Mouse (Mus musculus) heart, embryonic 16.5 days (tissue): Measurements from ENCODE around the gene Telo2. TPM values are rescaled to one million over a fixed set of nuclear protein-coding genes. Genes with fewer than 3 reads are reported as not detected.

ENCODE experiments used
- ATAC-seq: fragments of 200-750 bp; cut with Nextera tagmentation; replicated peaks from 2 replicates; pipeline ENCODE4 v1.8.0; 2017; ENCODE audit warnings: moderate number of reproducible peaks; ENCODE audit not compliant: insufficient read depth, low FRiP score; ENCODE audit errors: extremely low read depth
- H3K27ac ChIP-seq: fragments of 300-500 bp; sonication (generic); 2 replicates; pipeline ENCODE4 v1.5.1; 2014; ENCODE audit warnings: mild to moderate bottlenecking, low read length, control low read depth, moderate library complexity
- H3K27me3 ChIP-seq: fragments of 300-500 bp; sonication (generic); 2 replicates; pipeline ENCODE4 v1.6.1; 2014; ENCODE audit warnings: low read length, mixed read lengths; ENCODE audit not compliant: control insufficient read depth, insufficient read depth
- H3K36me3 ChIP-seq: fragments of 300-500 bp; sonication (generic); 2 replicates; pipeline ENCODE4 v1.6.1; 2014; ENCODE audit not compliant: control insufficient read depth, insufficient read depth
- H3K4me1 ChIP-seq: fragments of 300-500 bp; sonication (generic); 2 replicates; pipeline ENCODE4 v1.6.1; 2014; ENCODE audit warnings: low read length, mixed read lengths; ENCODE audit not compliant: control insufficient read depth, insufficient read depth
- H3K4me2 ChIP-seq: fragments of 300-500 bp; sonication (generic); 2 replicates; pipeline ENCODE4 v1.6.1; 2014; ENCODE audit warnings: low read depth, mild to moderate bottlenecking, control low read depth, low read length
- H3K4me3 ChIP-seq: fragments of 300-500 bp; sonication (generic); 2 replicates; pipeline ENCODE4 v1.5.1; 2014; ENCODE audit warnings: mild to moderate bottlenecking, control low read depth, low read length
- H3K9ac ChIP-seq: fragments of 300-500 bp; sonication (generic); 2 replicates; pipeline ENCODE4 v1.6.1; 2014; ENCODE audit warnings: low read length, control low read depth
- H3K9me3 ChIP-seq: fragments of 300-500 bp; sonication (generic); replicated peaks from 2 replicates; pipeline ENCODE4 v1.6.1; 2016; ENCODE audit warnings: low read length; ENCODE audit not compliant: control insufficient read depth
- WGBS: fragments of 180-500 bp; shearing (Covaris S2); extraction: QIAGEN DNeasy Blood & Tissue Kit; methylation state at CpG from one replicate; pipeline ENCODE4 v1.1.7; 2014; 5-methylcytosine and 5-hydroxymethylcytosine counted together
- polyA plus RNA-seq: library from polyadenylated mRNA; unstranded; fragments of >200 nt; fragmentation: Nextera tagmentation; extraction: Ambion mirVana; gene quantifications from 2 replicates; pipeline ENCODE4 v1.2.1, GENCODE M21; 2015

Gene Telo2
- polyA plus RNA-seq = 31.3 and 31.7 TPM in 2 replicates

DNA sequence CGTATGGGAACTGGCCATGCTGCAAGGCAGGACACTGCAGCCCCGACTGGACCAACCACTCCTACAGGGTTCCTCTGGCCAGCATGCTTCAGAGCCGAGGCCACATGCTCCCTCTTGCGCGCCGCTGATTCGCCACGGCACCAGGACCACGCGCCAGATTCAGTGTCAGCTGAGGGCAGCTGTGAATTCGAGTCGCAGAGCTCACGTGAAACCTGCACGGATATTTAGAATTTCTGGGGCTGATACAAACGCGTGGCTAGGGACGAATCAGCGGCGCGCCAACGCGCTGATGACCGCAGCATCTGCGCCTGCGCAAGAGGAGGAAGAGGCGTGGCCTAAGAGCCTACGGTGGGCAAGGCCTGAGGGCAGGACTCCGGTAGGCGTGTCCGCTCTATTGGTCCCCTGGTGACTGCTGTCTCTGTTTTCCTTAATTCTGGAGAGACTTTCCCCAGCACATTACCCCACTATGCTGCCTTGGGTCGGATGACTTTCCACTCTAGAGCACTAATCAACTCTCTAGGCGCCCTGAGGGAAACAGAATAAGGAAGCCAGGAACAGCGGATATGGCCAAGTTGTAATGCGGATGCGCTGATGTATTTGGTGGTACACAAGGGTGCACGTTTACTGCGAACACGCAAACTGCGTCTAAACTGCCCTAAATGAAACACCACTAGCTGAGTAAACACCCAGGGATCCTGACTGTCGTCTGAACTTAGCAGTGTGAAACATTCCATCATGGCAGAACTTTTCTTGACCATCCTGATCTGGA lies at the start of gene Telo2:
Gene Telo2 (minus strand): TSS at position 304 of the 769 bp plus-strand sequence.
- H3K9ac ChIP-seq = peak within 1 kb of the TSS; percentile 80
- H3K27me3 ChIP-seq = no peaks in the 10 kb centered on the region
- peak within 1 kb of the TSS; percentile 97 for H3K4me2 ChIP-seq
- H3K4me3 ChIP-seq = peak within 1 kb of the TSS; percentile 71
- H3K4me1 ChIP-seq = peaks cover 23% of the 10 kb centered on the region
- H3K9me3 ChIP-seq = no peaks in the 10 kb centered on the region
- H3K36me3 ChIP-seq = no peaks in the 10 kb centered on the region
- H3K27ac ChIP-seq = peak within 1 kb of the TSS; percentile 89
- WGBS = 5% methylated on average over 40 of the region's 40 CpGs
- ATAC-seq = peak; percentile 93

DNA sequence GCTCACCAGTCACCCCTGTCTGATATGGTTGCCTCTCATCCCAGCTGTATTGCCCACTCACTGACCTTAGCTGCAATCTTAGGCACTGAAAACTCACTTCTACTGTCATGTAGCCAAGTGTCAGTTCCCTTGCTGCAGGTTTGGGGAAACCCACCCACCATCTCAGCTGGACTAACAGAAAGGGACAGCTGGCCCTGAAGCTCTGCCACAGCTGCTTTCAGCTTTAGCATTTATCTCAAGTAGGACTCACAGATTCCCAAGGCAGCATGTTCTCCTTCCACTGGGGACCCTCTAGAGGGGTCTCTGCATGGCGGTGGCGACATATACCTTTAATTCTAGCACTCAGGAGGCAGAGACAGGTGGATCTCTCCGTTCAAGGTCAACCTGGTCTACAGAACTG lies 49.0 kb upstream of the Telo2 start:
- 81% methylated on average over 3 of the region's 3 CpGs for WGBS
- H3K9ac ChIP-seq = no peak overlapping the region
- ATAC-seq = no peak
- H3K4me2 ChIP-seq = no peak overlapping the region
- H3K4me3 ChIP-seq = no peak overlapping the region
- no peaks in the 10 kb centered on the region for H3K4me1 ChIP-seq
- H3K36me3 ChIP-seq = 0 out of 2 replicates have a peak, but pooled peaks cover 2% of the 10 kb centered on the region
- no peak overlapping the region for H3K27ac ChIP-seq
- no peaks in the 10 kb centered on the region for H3K27me3 ChIP-seq
- no peaks in the 10 kb centered on the region for H3K9me3 ChIP-seq

DNA sequence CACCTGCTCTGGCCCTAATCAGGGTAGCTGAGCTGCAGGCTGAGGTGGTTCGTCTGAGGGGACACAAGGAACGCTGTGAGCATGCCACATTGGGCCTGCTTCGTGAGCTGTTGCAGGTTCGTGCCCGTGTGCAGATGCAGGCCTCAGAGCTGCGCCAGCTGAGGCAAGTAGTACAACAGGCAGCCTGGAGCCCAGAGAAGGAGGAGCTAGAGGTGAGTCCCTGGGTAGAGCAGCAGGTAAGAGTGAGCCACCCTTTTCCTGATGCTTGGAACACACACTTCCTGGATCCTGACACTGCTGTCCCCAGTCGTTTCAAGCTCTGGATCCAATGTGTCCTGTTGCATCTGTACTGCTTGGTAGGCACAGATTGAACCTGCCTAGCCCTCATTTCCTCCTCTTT lies 47.6 kb upstream of the Telo2 start:
- 0 out of 2 replicates have a peak, but pooled peaks cover 3% of the 10 kb centered on the region for H3K36me3 ChIP-seq
- H3K9me3 ChIP-seq = no peaks in the 10 kb centered on the region
- WGBS = 61% methylated on average over 7 of the region's 7 CpGs
- no peaks in the 10 kb centered on the region for H3K4me1 ChIP-seq
- no peak overlapping the region for H3K9ac ChIP-seq
- no peaks in the 10 kb centered on the region for H3K27me3 ChIP-seq
- H3K4me2 ChIP-seq = no peak overlapping the region
- ATAC-seq = no peak
- H3K4me3 ChIP-seq = no peak overlapping the region
- no peak overlapping the region for H3K27ac ChIP-seq

DNA sequence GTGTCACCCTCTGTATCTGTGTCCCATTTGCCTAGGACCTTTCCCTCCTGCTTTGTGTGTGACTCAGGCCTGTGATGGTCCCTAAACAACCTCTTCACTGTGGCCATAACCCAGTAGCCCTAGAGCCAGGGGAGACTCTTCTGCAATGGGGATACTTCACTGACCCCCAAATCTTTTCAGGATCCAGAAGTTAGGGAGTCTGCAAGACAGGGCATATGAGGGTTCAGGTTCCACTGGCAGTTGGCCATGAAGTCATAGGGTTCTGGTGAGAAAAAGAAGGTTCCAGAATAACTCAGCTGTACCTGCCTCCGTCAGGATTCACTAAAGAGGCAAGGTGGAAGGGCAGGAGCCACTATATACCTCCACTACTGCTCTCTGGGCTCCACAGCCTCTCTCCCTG lies 46.4 kb upstream of the Telo2 start, which contains the start of gene Ccdc154:
Gene Ccdc154 (plus strand): TSS at position 301 of the 400 bp plus-strand sequence.
- Histone ChIP-seq H3K4me2 (no peak within 1 kb of the TSS), H3K27me3 (no peaks in the 10 kb centered on the region), H3K9ac (no peak within 1 kb of the TSS), H3K36me3 (0 out of 2 replicates have a peak, but pooled peaks cover 3% of the 10 kb centered on the region), H3K27ac (no peak within 1 kb of the TSS), H3K4me3 (no peak within 1 kb of the TSS), H3K4me1 (no peaks in the 10 kb centered on the region), H3K9me3 (no peaks in the 10 kb centered on the region)
- WGBS = 88% methylated on average over 1 of the region's 1 CpGs
- ATAC-seq = no peak

DNA sequence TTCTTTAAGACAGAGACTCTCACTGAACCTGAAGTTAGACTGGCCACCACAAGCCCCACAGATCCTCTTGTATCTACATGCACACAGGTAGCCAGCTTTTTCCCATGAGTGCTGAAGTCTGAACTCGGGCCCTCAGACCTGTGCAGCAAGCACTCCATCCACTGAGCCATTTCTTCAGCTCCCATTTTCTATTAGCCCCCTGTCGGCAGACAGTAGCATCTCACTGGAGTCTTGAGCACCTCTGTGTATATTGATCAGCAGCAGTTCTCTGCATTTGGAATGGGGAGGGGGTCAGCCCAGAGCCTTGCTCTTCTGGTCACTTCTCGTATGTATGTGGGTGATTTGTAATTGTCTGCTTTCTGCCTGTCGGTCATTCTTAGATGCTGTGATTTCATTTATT lies 24.2 kb upstream of the Telo2 start:
- Histone ChIP-seq H3K27ac (no peak overlapping the region), H3K9ac (no peak overlapping the region), H3K4me1 (no peaks in the 10 kb centered on the region), H3K9me3 (no peaks in the 10 kb centered on the region), H3K4me2 (no peak overlapping the region), H3K36me3 (no peaks in the 10 kb centered on the region; the same call in 1 of the 2 replicates), H3K27me3 (no peaks in the 10 kb centered on the region), H3K4me3 (no peak overlapping the region)
- ATAC-seq = no peak
- WGBS = 68% methylated on average over 4 of the region's 4 CpGs

DNA sequence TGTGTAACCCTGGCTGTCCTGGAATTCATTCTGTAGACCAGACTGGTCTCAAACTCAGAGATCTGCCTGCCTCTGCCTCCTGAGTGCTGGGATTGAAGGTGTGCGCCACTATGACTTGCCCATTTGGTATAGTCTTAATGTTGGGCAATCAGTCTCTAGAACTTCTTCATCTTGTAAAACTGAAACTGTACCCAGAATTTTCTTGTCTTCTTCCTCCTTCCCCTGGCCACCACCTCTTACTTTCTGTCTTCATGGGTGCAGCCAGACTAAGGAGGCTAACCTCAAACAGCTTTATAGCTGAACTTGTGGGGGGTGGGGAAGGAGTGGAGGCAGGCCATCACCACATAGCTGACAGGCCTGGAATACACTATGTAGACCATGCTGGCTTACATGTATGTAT lies 23.0 kb upstream of the Telo2 start:
- Histone ChIP-seq H3K36me3 (no peaks in the 10 kb centered on the region), H3K4me1 (peaks cover 7% of the 10 kb centered on the region), H3K27me3 (no peaks in the 10 kb centered on the region), H3K9ac (no peak overlapping the region), H3K4me2 (no peak overlapping the region), H3K27ac (no peak overlapping the region), H3K9me3 (no peaks in the 10 kb centered on the region), H3K4me3 (no peak overlapping the region)
- 100% methylated on average over 1 of the region's 1 CpGs for WGBS
- no peak for ATAC-seq

DNA sequence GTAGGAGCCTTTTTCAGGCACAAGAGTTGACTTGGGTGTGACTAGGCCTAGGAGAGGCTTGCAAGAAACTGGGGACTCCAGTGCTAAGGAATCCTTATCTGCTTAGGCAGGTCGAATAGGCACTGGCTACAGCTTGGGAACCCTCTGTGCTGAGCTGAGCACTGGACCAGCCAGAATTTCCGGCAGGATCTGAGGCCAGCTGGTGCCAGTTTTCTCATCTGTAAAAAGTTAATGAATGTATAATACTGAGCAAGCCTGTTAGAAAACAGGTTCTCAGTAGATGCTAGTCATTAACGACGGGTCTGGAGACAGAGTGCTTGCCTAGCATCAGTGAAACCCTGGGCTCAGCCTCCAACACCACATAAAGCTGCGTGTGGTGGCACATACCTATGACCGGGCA lies 19.9 kb upstream of the Telo2 start:
- Histone ChIP-seq H3K9me3 (no peaks in the 10 kb centered on the region), H3K4me2 (no peak overlapping the region), H3K27me3 (no peaks in the 10 kb centered on the region), H3K4me1 (peaks cover 11% of the 10 kb centered on the region), H3K9ac (no peak overlapping the region), H3K36me3 (no peaks in the 10 kb centered on the region), H3K4me3 (no peak overlapping the region), H3K27ac (no peak overlapping the region)
- WGBS = 88% methylated on average over 6 of the region's 6 CpGs
- no peak for ATAC-seq

DNA sequence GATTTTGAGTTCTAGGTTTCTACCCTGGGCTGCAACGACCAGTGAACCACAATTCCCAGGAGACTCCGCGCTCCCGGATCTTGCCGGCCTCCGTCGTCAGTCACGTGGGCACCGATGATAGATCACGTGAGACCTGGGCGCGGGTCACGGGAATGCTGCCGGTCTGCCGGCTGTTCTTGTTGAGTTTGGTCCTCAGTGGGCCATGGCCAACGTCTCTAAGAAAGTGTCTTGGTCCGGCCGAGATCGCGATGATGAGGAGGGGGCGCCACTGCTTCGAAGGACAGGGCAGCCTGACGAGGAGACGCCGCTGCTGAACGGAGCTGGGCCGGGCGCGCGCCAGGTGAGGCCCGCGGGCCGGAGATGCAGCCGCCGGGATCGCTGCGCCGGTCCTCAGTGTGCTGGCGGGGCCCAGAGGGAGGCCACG lies 17.5 kb upstream of the Telo2 start, which contains the start of gene Clcn7:
Gene Clcn7 (plus strand): TSS at position 117 of the 424 bp plus-strand sequence.
- Histone ChIP-seq H3K9ac (peak within 1 kb of the TSS; percentile 91), H3K4me1 (peaks cover 11% of the 10 kb centered on the region), H3K27ac (no peak within 1 kb of the TSS), H3K9me3 (no peaks in the 10 kb centered on the region), H3K27me3 (no peaks in the 10 kb centered on the region), H3K4me3 (peak within 1 kb of the TSS; percentile 98), H3K36me3 (no peaks in the 10 kb centered on the region), H3K4me2 (peak within 1 kb of the TSS; percentile 96)
- ATAC-seq = peak; percentile 92
- 0% methylated on average over 40 of the region's 40 CpGs for WGBS

DNA sequence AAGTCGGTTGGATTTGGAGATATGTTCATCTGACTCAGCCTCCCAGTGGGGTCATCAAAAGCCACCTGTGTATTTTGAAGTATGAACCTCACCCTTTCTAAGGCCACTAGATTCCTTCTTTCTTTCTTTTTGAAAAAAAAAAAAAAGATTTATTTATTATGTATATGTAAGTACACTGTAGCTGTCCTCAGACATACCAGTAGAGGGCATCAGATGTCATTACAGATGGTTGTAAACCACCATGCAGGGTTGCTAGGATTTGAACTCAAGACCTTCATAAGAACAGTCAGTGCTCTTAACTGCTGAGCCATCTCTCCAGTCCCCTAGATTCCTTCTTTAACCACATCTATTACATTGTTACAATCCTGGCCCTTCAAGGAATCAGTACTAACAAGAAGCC lies 14.3 kb upstream of the Telo2 start:
- no peak overlapping the region for H3K4me2 ChIP-seq

More for the DNA sequence above, 14.3 kb upstream of the Telo2 start:
- 79% methylated on average over 1 of the region's 1 CpGs for WGBS
- H3K27me3 ChIP-seq = no peaks in the 10 kb centered on the region
- H3K36me3 ChIP-seq = no peaks in the 10 kb centered on the region
- H3K4me3 ChIP-seq = no peak overlapping the region
- ATAC-seq = no peak
- no peak overlapping the region for H3K27ac ChIP-seq
- no peak overlapping the region for H3K9ac ChIP-seq
- H3K4me1 ChIP-seq = peaks cover 18% of the 10 kb centered on the region
- H3K9me3 ChIP-seq = no peaks in the 10 kb centered on the region
